Mouse (Mus musculus) limb, embryonic 14.5 days (tissue): ENCODE measurements around the gene Lrrc32. TPM values are rescaled to one million over a fixed set of nuclear protein-coding genes. Genes with fewer than 3 reads are reported as not detected.
A peak's percentile ranks its signal among the peaks of the same experiment; 100 is the strongest.

Experiments
- ATAC-seq: fragments of 200-750 bp; cut with Nextera tagmentation; 2 replicates; pipeline ENCODE4 v1.8.0; 2017; ENCODE audit warnings: low read depth, moderate number of reproducible peaks, moderate TSS enrichment; ENCODE audit not compliant: low FRiP score
- DNase-seq: peaks from one replicate; pipeline ENCODE4 v3.0.0-alpha.2; 2015; ENCODE audit warnings: low spot score
- H3K27ac ChIP-seq: fragments of 300-500 bp; sonication (generic); replicated peaks from 2 replicates; pipeline ENCODE4 v1.5.1; 2014; ENCODE audit warnings: low read depth, mild to moderate bottlenecking, low read length, moderate library complexity, mixed read lengths
- H3K27me3 ChIP-seq: fragments of 300-500 bp; sonication (generic); 2 replicates; pipeline ENCODE4 v1.6.1; 2014; ENCODE audit warnings: low read length, mixed read lengths; ENCODE audit not compliant: control insufficient read depth, insufficient read depth
- H3K36me3 ChIP-seq: fragments of 300-500 bp; sonication (generic); 2 replicates; pipeline ENCODE4 v1.6.1; 2014; ENCODE audit warnings: mild to moderate bottlenecking, low read length, moderate library complexity, mixed read lengths; ENCODE audit not compliant: control insufficient read depth, insufficient read depth
- H3K4me1 ChIP-seq: fragments of 300-500 bp; sonication (generic); 2 replicates; pipeline ENCODE4 v1.6.1; 2014; ENCODE audit warnings: antibody characterized with exemption, low read length, mixed read lengths; ENCODE audit not compliant: control insufficient read depth, insufficient read depth
- H3K4me2 ChIP-seq: fragments of 300-500 bp; sonication (generic); replicated peaks from 2 replicates; pipeline ENCODE4 v1.6.1; 2014; ENCODE audit warnings: low read depth, mild to moderate bottlenecking, low read length, moderate library complexity; ENCODE audit not compliant: severe bottlenecking
- H3K4me3 ChIP-seq: fragments of 300-500 bp; sonication (generic); replicated peaks from 2 replicates; pipeline ENCODE4 v1.5.1; 2014; ENCODE audit warnings: low read length
- H3K9ac ChIP-seq: fragments of 300-500 bp; sonication (generic); 2 replicates; pipeline ENCODE4 v1.6.1; 2014; ENCODE audit warnings: mild to moderate bottlenecking, low read depth, low read length, moderate library complexity; ENCODE audit not compliant: severe bottlenecking
- H3K9me3 ChIP-seq: fragments of 300-500 bp; sonication (generic); 2 replicates; pipeline ENCODE4 v1.6.1; 2016; ENCODE audit warnings: low read length; ENCODE audit not compliant: control insufficient read depth
- POLR2A ChIP-seq: fragments of 200-500 bp; IDR thresholded peaks from 2 replicates; pipeline ENCODE4 v1.8.0; 2012; ENCODE audit warnings: inconsistent platforms, mild to moderate bottlenecking, moderate library complexity, borderline replicate concordance; ENCODE audit not compliant: insufficient read depth, insufficient read length; ENCODE audit errors: extremely low read depth
- WGBS: fragments of 180-500 bp; shearing (Covaris S2); extraction: QIAGEN DNeasy Blood & Tissue Kit; methylation state at CpG from one replicate; pipeline ENCODE4 v1.1.7; 2014; 5-methylcytosine and 5-hydroxymethylcytosine counted together
- polyA plus RNA-seq, 2 experiments: library from polyadenylated mRNA; depleted of rRNA in 1 of 2; stranded (reverse) in 1 of 2; unstranded in 1 of 2; fragments of >200 nt; fragmentation: Nextera tagmentation in 1 of 2; extraction: Ambion mirVana in 1 of 2; gene quantifications; 2 replicates each; pipeline versions ENCODE4 v1.2.1 to v1.2.3; 2012 to 2014

The Lrrc32 gene
- polyA plus RNA-seq, 2 experiments = 10.5 to 12.3 TPM

DNA sequence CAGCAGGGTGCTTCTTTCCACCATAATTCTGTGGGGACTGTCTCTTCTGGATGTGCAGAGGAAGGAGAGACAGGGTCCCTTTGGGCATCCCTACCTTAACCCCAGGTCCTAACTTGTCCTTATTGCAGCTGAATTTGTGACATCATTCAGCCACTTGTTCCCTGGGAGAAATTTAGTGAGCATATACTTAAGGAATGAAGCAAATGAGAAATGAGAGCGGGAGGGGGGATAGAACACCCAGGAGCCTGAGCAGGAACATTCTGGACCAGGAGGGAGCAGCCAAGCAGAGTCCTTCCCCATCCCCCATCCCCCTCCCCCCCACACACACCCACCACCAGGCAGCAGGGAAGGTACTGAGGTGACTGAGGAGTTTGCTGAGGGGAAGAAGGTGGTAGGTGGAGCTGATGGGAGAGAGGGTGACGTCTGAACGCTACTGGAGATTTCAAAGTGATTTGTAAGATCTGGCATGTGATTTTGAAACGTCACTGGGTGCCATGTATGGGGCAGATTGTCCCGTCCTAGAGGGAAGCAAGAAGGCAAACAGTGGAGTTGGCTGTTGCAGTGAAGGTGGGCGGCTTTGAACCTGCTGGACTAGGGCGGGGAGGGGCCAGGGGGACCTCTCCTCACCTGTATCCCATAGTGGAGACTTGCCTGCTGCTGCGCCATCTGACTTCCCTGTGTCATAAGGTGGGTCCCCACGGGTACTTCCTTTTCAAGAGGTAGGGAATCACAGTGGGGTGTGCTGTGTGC is 2.5 kb downstream of the Lrrc32 start:
- TF ChIP-seq POLR2A = no peak
- no peak overlapping the region for H3K27ac ChIP-seq
- WGBS = 61% methylated on average over 9 of the region's 9 CpGs
- H3K9ac ChIP-seq = no peak overlapping the region
- no peaks in the 10 kb centered on the region for H3K27me3 ChIP-seq
- no peaks in the 10 kb centered on the region for H3K36me3 ChIP-seq
- peak overlapping the region; percentile 14; the same call in 1 of the 2 replicates for H3K4me3 ChIP-seq
- ATAC-seq (no peak), DNase-seq (no peak)
- no peaks in the 10 kb centered on the region for H3K9me3 ChIP-seq
- H3K4me1 ChIP-seq = peaks cover 8% of the 10 kb centered on the region; the same call in 1 of the 2 replicates
- H3K4me2 ChIP-seq = 0 out of 2 replicates have a peak overlapping the region, but pooled peaks have one; percentile 14

DNA sequence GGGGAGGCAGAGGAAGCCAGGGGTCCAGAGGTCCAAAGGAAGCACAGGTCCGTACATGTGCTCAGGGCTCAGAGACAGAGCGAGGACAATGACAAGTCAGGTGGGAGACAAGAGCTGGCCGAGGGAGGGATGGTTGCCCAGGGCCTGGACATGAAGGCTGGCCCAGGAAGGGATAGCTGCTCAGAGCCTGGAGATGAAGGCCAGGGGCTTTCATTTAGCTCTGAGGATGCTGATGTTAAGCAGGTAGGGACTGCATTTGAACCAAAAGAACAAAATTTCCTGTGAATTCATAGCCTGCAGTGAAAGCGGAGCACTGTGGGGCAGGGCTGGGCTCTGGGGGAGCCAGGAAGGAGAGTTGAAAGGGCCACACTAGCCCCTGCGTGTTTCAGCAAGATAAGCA is 3.2 kb downstream of the Lrrc32 start:
- no peak overlapping the region for H3K9ac ChIP-seq
- ATAC-seq = no peak
- 79% methylated on average over 5 of the region's 5 CpGs for WGBS
- no peak for DNase-seq
- no peak overlapping the region; the same call in 1 of the 2 replicates for H3K4me2 ChIP-seq
- H3K27me3 ChIP-seq = no peaks in the 10 kb centered on the region
- H3K36me3 ChIP-seq = no peaks in the 10 kb centered on the region
- H3K4me1 ChIP-seq = peaks cover 8% of the 10 kb centered on the region; the same call in 1 of the 2 replicates
- H3K27ac ChIP-seq = no peak overlapping the region
- TF ChIP-seq POLR2A = no peak
- no peak overlapping the region; the same call in 1 of the 2 replicates for H3K4me3 ChIP-seq
- H3K9me3 ChIP-seq = no peaks in the 10 kb centered on the region

DNA sequence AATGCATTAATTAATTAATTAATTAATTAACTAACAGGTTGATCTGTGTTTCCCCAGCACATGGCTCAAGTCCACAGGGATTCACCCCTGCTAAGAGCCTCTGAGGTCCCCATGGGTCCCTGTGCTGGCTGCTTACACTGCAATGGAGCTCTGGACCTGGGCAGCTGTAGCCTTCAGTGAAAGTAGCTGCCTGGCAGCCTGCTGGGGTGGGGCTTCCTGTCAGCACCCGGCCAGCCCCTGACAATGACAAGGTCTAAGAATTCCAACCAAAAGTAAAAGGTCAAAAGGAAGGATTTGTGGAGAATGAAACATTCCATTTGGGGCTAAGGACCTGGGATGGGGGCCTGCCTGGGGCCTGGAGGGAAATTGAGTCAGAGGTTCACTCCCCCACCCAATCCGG is 4.2 kb downstream of the Lrrc32 start:
- DNase-seq (no peak), ATAC-seq (no peak)
- no peaks in the 10 kb centered on the region for H3K27me3 ChIP-seq
- peaks cover 8% of the 10 kb centered on the region; the same call in 1 of the 2 replicates for H3K4me1 ChIP-seq
- 59% methylated on average over 2 of the region's 2 CpGs for WGBS
- H3K4me3 ChIP-seq = no peak overlapping the region
- no peaks in the 10 kb centered on the region for H3K9me3 ChIP-seq
- no peak overlapping the region for H3K4me2 ChIP-seq
- TF ChIP-seq POLR2A = no peak
- no peak overlapping the region for H3K9ac ChIP-seq
- no peaks in the 10 kb centered on the region for H3K36me3 ChIP-seq
- H3K27ac ChIP-seq = no peak overlapping the region

GRCm38 (mm10) chr7:98493901-98494480 is 4.9 kb downstream of the Lrrc32 start:
- Histone ChIP-seq H3K9ac (no peak overlapping the region), H3K36me3 (no peaks in the 10 kb centered on the region), H3K4me1 (peaks cover 7% of the 10 kb centered on the region; the same call in 1 of the 2 replicates), H3K9me3 (no peaks in the 10 kb centered on the region), H3K27ac (no peak overlapping the region), H3K4me3 (no peak overlapping the region), H3K4me2 (no peak overlapping the region), H3K27me3 (no peaks in the 10 kb centered on the region)
- no peak for TF ChIP-seq POLR2A
- DNase-seq = no peak
- no peak for ATAC-seq
- WGBS = 66% methylated on average over 18 of the region's 18 CpGs

DNA sequence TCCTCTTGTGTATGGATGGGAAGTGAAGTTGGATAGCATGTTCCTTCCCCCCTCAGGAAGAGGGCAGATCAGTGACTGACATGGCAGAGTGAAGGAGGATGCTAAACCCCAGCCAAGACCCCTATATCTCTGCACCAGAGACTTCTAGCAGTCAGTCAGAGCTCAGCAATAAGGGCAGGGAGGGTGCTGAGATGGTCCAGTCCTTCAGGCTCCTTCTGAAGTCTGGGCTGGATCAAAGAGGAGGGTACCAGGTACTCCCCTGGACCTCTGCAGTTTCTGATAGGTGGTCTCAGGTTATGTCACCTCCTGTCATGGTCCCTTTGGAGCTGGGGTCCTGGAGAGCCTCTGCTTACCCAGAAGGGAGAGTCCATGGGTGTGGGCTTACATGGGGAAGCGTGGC is 6.5 kb downstream of the Lrrc32 start:
- no peaks in the 10 kb centered on the region for H3K27me3 ChIP-seq
- 80% methylated on average over 1 of the region's 1 CpGs for WGBS

More for the DNA sequence above, 6.5 kb downstream of the Lrrc32 start:
- Histone ChIP-seq H3K9ac (no peak overlapping the region), H3K4me1 (peaks cover 13% of the 10 kb centered on the region), H3K4me3 (no peak overlapping the region), H3K4me2 (no peak overlapping the region), H3K27ac (no peak overlapping the region), H3K36me3 (no peaks in the 10 kb centered on the region), H3K9me3 (no peaks in the 10 kb centered on the region)
- no peak for TF ChIP-seq POLR2A
- no peak for DNase-seq
- ATAC-seq = no peak
